ENCODE assay signal across 22 mouse cellular contexts in the genomic region with DNA sequence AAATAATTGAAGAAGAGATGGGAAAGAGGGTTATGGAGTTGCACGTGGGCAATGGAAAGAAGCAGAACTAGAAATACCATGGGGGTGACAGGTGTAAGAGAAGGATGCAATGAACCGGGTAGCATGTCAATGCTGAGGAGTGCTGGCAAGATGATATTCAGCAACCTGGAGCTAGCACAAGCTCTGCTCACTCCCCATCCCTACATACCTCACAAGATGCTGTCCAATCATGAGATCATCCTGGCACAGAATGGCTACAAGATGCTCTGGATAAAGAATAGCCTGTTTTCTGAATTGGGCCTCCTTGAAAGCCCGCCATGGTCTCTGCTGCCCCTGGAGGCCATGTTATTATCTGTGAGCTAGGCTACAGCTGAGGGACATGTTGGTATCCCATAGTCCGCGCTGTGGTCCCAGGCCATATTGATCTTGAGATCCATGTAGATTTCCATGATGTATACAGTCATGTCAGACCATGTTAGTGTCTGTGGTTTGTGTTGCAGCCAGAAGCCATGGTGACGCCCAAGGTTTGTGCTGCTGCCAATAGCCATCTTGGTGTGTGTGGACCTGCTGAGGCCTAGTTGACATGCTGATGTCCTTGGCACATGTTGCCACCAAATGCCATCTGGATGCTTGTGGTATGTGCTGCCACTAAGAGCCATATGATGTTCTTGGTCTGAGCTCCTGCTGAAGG.
A peak's percentile ranks its signal among the peaks of the same experiment; 100 is the strongest.
DNase-seq lines count a peak whose midpoint lies in the region; ATAC-seq and TF ChIP-seq lines count a peak whose summit lies in the region.
"Had no signal": no experiment of that assay in that cellular context is flagged by ENCODE, and none has a peak within 500 bp of the region (broad histone marks: within the 10 kb centered on the region; RNA-seq: fewer than 3 reads in every experiment).

No protein-coding gene starts in this region.

- no peak overlapping the region for H3K27ac ChIP-seq in hindbrain, embryonic 15.5 days (replicated peaks)
- no peak overlapping the region for H3K27ac ChIP-seq in hindbrain, embryonic 12.5 days
- no peak overlapping the region for H3K27ac ChIP-seq in cerebellum, adult 2 months (ENCODE audit: insufficient read depth, low read length)
- H3K27ac ChIP-seq: forebrain, embryonic 10.5 days; heart, adult 2 months; heart, embryonic 13.5 days; hindbrain, embryonic 13.5 days; neural tube, embryonic 13.5 days had no signal

- TF ChIP-seq CTCF in cerebellum, adult 2 months (IDR thresholded peaks at IDR 0.05; ENCODE audit: borderline replicate concordance, insufficient read depth, low read depth, low read length): peak; percentile 31; the same call in 1 of the 2 replicates
- TF ChIP-seq CTCF in lung, adult 2 months (IDR thresholded peaks at IDR 0.05; ENCODE audit: insufficient read depth, low read length): no peak

- H3K4me1 ChIP-seq in hindbrain, embryonic 15.5 days (replicated peaks): no peaks in the 10 kb centered on the region
- H3K4me1 ChIP-seq in hindbrain, embryonic 12.5 days: no peaks in the 10 kb centered on the region
- H3K4me1 ChIP-seq in cerebellum, adult 2 months (ENCODE audit: control insufficient read depth, insufficient read depth, low read length): peaks cover 6% of the 10 kb centered on the region; the same call in 1 of the 2 replicates
- no peaks in the 10 kb centered on the region for H3K4me1 ChIP-seq in lung, adult 2 months (ENCODE audit: control insufficient read depth, insufficient read depth, low read length)
- H3K4me1 ChIP-seq: forebrain, embryonic 10.5 days; heart, embryonic 13.5 days; hindbrain, embryonic 13.5 days; neural tube, embryonic 13.5 days had no signal

- H3K4me2 ChIP-seq in hindbrain, embryonic 15.5 days: no peak overlapping the region
- H3K4me2 ChIP-seq in hindbrain, embryonic 12.5 days (replicated peaks): no peak overlapping the region
- H3K4me2 ChIP-seq: heart, embryonic 13.5 days; hindbrain, embryonic 13.5 days; neural tube, embryonic 13.5 days had no signal

- no peaks in the 10 kb centered on the region for H3K27me3 ChIP-seq in hindbrain, embryonic 15.5 days
- H3K27me3 ChIP-seq in hindbrain, embryonic 12.5 days: no peaks in the 10 kb centered on the region
- H3K27me3 ChIP-seq in cerebellum, adult 2 months (ENCODE audit: control insufficient read depth, insufficient read depth, low read length): no peaks in the 10 kb centered on the region
- H3K27me3 ChIP-seq: heart, embryonic 13.5 days; hindbrain, embryonic 13.5 days; neural tube, embryonic 13.5 days had no signal

- H3K9me3 ChIP-seq in hindbrain, embryonic 15.5 days: no peaks in the 10 kb centered on the region
- no peaks in the 10 kb centered on the region for H3K9me3 ChIP-seq in hindbrain, embryonic 12.5 days (replicated peaks)
- H3K9me3 ChIP-seq: forebrain, embryonic 10.5 days; heart, embryonic 13.5 days; hindbrain, embryonic 13.5 days; neural tube, embryonic 13.5 days had no signal

- no peak for TF ChIP-seq POLR2A in cerebellum, adult 2 months (IDR thresholded peaks at IDR 0.05; ENCODE audit: borderline replicate concordance, insufficient read depth, low read length)
- no peak for TF ChIP-seq POLR2A in lung, adult 2 months (IDR thresholded peaks at IDR 0.05; ENCODE audit: borderline replicate concordance, extremely low read depth, low read depth, low read length)

- WGBS in hindbrain, embryonic 15.5 days: 95% methylated on average over 6 of the region's 6 CpGs
- WGBS in hindbrain, embryonic 12.5 days: 89% methylated on average over 6 of the region's 6 CpGs
- 26% methylated on average over 6 of the region's 6 CpGs for WGBS in cerebellum, adult 2 months
- 91% methylated on average over 6 of the region's 6 CpGs for WGBS in lung, adult 2 months

- no peak overlapping the region for H3K4me3 ChIP-seq in hindbrain, embryonic 15.5 days
- no peak overlapping the region for H3K4me3 ChIP-seq in hindbrain, embryonic 12.5 days
- no peak overlapping the region for H3K4me3 ChIP-seq in cerebellum, adult 2 months (replicated peaks; ENCODE audit: insufficient read depth, low read depth, low read length)
- H3K4me3 ChIP-seq in lung, adult 2 months (replicated peaks; ENCODE audit: extremely low read depth, low read depth, low read length): no peak overlapping the region
- H3K4me3 ChIP-seq: forebrain, embryonic 10.5 days; heart, adult 2 months; heart, embryonic 13.5 days; hindbrain, embryonic 13.5 days; neural tube, embryonic 13.5 days had no signal

- no peaks in the 10 kb centered on the region for H3K36me3 ChIP-seq in hindbrain, embryonic 15.5 days
- no peaks in the 10 kb centered on the region for H3K36me3 ChIP-seq in hindbrain, embryonic 12.5 days
- H3K36me3 ChIP-seq: forebrain, embryonic 10.5 days; heart, embryonic 13.5 days; hindbrain, embryonic 13.5 days; neural tube, embryonic 13.5 days had no signal

- DNase-seq in R1 (ENCODE audit: low read depth, low spot score): peak; percentile 3
- peak; percentile 12 to 27 for DNase-seq in cerebellum, adult 2 months
- peak; percentile 37 to 50 for DNase-seq in cerebellum, postnatal 25 days
- no peak for DNase-seq in lung, adult 2 months
- no peak for DNase-seq in natural killer cell, adult 2 months (ENCODE audit: low spot score in 2 of 2)
- DNase-seq: gastrocnemius, postnatal 25 days; heart, adult 2 months; heart, postnatal 14 days; kidney, adult 8-10 months; kidney, postnatal 10 days; liver, postnatal 0 days; lung, postnatal 14 days; midbrain, embryonic 14.5 days; retina, postnatal 1 day; thymus, postnatal 25 days had no signal

- no peak overlapping the region for H3K9ac ChIP-seq in hindbrain, embryonic 15.5 days
- H3K9ac ChIP-seq in hindbrain, embryonic 12.5 days: no peak overlapping the region
- H3K9ac ChIP-seq: heart, embryonic 13.5 days; hindbrain, embryonic 13.5 days; liver, postnatal 0 days; neural tube, embryonic 13.5 days had no signal

- ATAC-seq in hindbrain, embryonic 15.5 days (ENCODE audit: low FRiP score, low read depth): 0 out of 2 replicates have a peak, but pooled peaks have one; percentile 27
- ATAC-seq in hindbrain, embryonic 12.5 days (ENCODE audit: low FRiP score): no peak
- ATAC-seq: forebrain, embryonic 16.5 days; liver, postnatal 0 days had no signal

Comparison
In these comparisons a context has a peak if more than half of its experiments do, and no peak if none do; other contexts are left out.
1. DNase-seq: peak in R1 (single experiment), cerebellum, adult 2 months (2 of 2) and cerebellum, postnatal 25 days (2 of 2); none in lung, adult 2 months (single experiment) and natural killer cell, adult 2 months (0 of 2).